Mouse (Mus musculus) brain, embryonic 14.5 days (tissue): ENCODE results near the gene Olfr651.

Source experiments
- CTCF ChIP-seq: fragments of 200-500 bp; IDR thresholded peaks from 2 replicates; pipeline ENCODE4 v1.5.1; 2012; ENCODE audit warnings: inconsistent platforms, mild to moderate bottlenecking, moderate library complexity, borderline replicate concordance; ENCODE audit not compliant: insufficient read depth, insufficient read length; ENCODE audit errors: extremely low read depth
- POLR2A ChIP-seq: fragments of 200-500 bp; IDR thresholded peaks from 2 replicates; pipeline ENCODE4 v1.6.1; 2012; ENCODE audit warnings: mild to moderate bottlenecking, inconsistent platforms, borderline replicate concordance; ENCODE audit not compliant: poor library complexity, insufficient read depth, insufficient read length, severe bottlenecking; ENCODE audit errors: extremely low read depth

DNA sequence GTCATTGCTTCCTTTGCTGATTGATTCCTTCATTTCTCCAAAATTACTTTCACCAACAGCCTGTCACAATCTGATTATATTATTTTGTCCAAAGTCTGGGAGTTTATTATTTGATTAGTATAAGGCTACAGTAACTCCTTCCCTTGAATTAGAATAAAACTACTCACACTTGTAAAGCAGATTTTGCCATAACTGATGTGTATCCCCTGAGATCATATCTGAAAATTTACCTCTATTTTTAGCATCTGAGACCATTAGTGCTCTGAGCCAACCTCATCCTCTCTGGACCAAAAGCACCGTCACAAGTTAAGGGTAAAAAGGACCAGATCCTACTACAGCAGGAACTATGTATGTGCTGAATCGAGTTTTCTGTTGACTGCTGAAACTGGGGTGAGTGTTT, 27.1 kb downstream of the Olfr651 start, which contains the start of gene Olfr653:
- no peak for TF ChIP-seq POLR2A
- TF ChIP-seq CTCF = no peak
